Mouse (Mus musculus) liver, postnatal 0 days (tissue): ENCODE results near the gene Chga.

ENCODE experiments used
- CTCF ChIP-seq: sonication (generic); IDR thresholded peaks from 2 replicates; pipeline ENCODE4 v1.5.1; 2016; ENCODE audit warnings: antibody characterized with exemption, low read depth
- EP300 ChIP-seq: IDR thresholded peaks from 2 replicates; pipeline ENCODE4 v1.6.1; 2016; ENCODE audit warnings: antibody characterized with exemption, low read depth, mild to moderate bottlenecking

DNA sequence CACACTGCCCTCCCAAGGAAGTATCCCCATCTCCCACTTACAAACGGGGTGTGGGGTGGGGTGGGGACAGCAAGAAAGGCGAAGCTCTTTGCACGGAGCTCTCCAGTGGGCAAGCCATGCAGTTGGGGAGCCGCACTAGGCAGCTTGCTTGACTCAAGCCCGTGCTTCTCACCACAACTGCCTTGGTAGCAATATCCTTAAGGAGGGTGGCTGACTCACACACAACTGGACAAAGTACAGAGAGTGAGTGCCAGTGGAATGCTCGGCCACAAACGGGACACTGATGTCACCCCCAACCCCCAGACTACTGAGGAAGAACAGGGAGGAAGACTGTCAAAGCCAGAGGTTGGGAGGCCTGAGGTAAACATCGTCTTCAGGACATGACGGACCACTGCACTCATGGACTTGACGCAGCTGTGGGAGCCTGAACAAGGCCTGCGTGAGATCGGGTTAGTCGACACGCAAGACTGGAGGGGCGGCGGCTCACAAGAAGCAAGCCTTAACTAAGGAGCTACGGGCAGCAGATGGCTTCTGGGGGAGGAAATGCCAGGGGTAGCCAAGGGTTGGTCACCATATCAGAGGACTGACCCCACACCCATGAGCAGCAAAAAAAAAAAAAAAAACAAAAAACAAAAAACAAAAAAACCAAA lies 36.1 kb downstream of the Chga start:
- TF ChIP-seq CTCF: no peak
- TF ChIP-seq EP300: no peak
